Mouse (Mus musculus): ENCODE measurements around the gene Trcg1. TPM values are rescaled to one million over a fixed set of nuclear protein-coding genes. Genes with fewer than 3 reads are reported as not detected.

Trcg1 gene
- total and polyA plus RNA-seq, 3 experiments: not detected

GRCm38 (mm10) chr9:57294905-57295304 lies 58.5 kb downstream of the Trcg1 start:
- H3K4me3 ChIP-seq (ENCODE audit: control insufficient read depth in 1 of 2, insufficient read depth in 1 of 2, low read depth in 2 of 2, low read length in 2 of 2): no peak overlapping the region
- H3K27ac ChIP-seq (ENCODE audit: control insufficient read depth, low read depth, low read length): no peak overlapping the region
- TF ChIP-seq MYC (IDR thresholded peaks at IDR 0.05; ENCODE audit: low read depth, low read length) (no peak), USF1 (IDR thresholded peaks at IDR 0.05; ENCODE audit: low read depth, low read length) (no peak), CHD2 (IDR thresholded peaks at IDR 0.05; ENCODE audit: low read length) (no peak), CHD1 (IDR thresholded peaks at IDR 0.05; ENCODE audit: low read depth, low read length) (no peak), RAD21 (IDR thresholded peaks at IDR 0.05; ENCODE audit: low read depth, low read length) (no peak), MAFK (IDR thresholded peaks at IDR 0.05; ENCODE audit: borderline replicate concordance, low read depth, low read length) (no peak), CTCF (IDR thresholded peaks at IDR 0.05 in 2 of 3, conservative IDR thresholded peaks at IDR 0.05 in 1 of 3; ENCODE audit: control insufficient read depth in 1 of 3, insufficient read depth in 1 of 3, low read depth in 2 of 3, low read length in 3 of 3, poor library complexity in 1 of 3, severe bottlenecking in 1 of 3) (no peak), TAL1 (IDR thresholded peaks at IDR 0.05; ENCODE audit: low read length) (no peak), RCOR1 (IDR thresholded peaks at IDR 0.05; ENCODE audit: low read depth, low read length) (no peak), MAZ (IDR thresholded peaks at IDR 0.05; ENCODE audit: low read depth, low read length) (no peak), MEF2A (IDR thresholded peaks at IDR 0.05; ENCODE audit: extremely low read depth, insufficient replicate concordance, low read depth, low read length, poor library complexity, severe bottlenecking) (no peak), ELF1 (IDR thresholded peaks at IDR 0.05; ENCODE audit: low read depth, low read length) (no peak), MAX (IDR thresholded peaks at IDR 0.05; ENCODE audit: low read length) (no peak)
- no peaks in the 10 kb centered on the region; the same call in 1 of the 2 replicates for H3K9me3 ChIP-seq (replicated peaks; ENCODE audit: insufficient read depth, low read length)
- H3K9ac ChIP-seq (ENCODE audit: control insufficient read depth, low read depth, low read length, poor library complexity, severe bottlenecking): no peak overlapping the region
- H3K79me2 ChIP-seq (ENCODE audit: control insufficient read depth, insufficient read depth, low read length, poor library complexity): no peaks in the 10 kb centered on the region
- peaks cover 0 to 22% of the 10 kb centered on the region in 2 experiments; a peak in 3 of 4 replicates for H3K4me1 ChIP-seq (ENCODE audit: control insufficient read depth in 1 of 2, insufficient read depth in 2 of 2, low read length in 2 of 2)
- H3K36me3 ChIP-seq (ENCODE audit: control insufficient read depth in 1 of 2, insufficient read depth in 2 of 2, low read length in 2 of 2): peaks cover 0 to 13% of the 10 kb centered on the region in 2 experiments; a peak in 2 of 4 replicates
- no peak for DNase-seq (ENCODE audit: low read depth, low spot score)
- H3K27me3 ChIP-seq (ENCODE audit: control insufficient read depth in 1 of 2, insufficient read depth in 2 of 2, low read length in 2 of 2): no peaks in the 10 kb centered on the region

- no peak for DNase-seq (ENCODE audit: low read depth, low spot score)
- Histone ChIP-seq H3K4me1 (ENCODE audit: control insufficient read depth in 1 of 2, insufficient read depth in 2 of 2, low read length in 2 of 2) (peaks cover 6 to 30% of the 10 kb centered on the region in 2 experiments), H3K27me3 (ENCODE audit: control insufficient read depth in 1 of 2, insufficient read depth in 2 of 2, low read length in 2 of 2) (no peaks in the 10 kb centered on the region), H3K9ac (ENCODE audit: control insufficient read depth, low read depth, low read length, poor library complexity, severe bottlenecking) (no peak overlapping the region), H3K36me3 (ENCODE audit: control insufficient read depth in 1 of 2, insufficient read depth in 2 of 2, low read length in 2 of 2) (peaks cover 0 to 21% of the 10 kb centered on the region in 2 experiments; a peak in 2 of 4 replicates), H3K9me3 (replicated peaks; ENCODE audit: insufficient read depth, low read length) (no peaks in the 10 kb centered on the region; the same call in 1 of the 2 replicates), H3K27ac (ENCODE audit: control insufficient read depth, low read depth, low read length) (no peak overlapping the region), H3K4me3 (ENCODE audit: control insufficient read depth in 1 of 2, insufficient read depth in 1 of 2, low read depth in 2 of 2, low read length in 2 of 2) (no peak overlapping the region), H3K79me2 (ENCODE audit: control insufficient read depth, insufficient read depth, low read length, poor library complexity) (no peaks in the 10 kb centered on the region)
- no peak for TF ChIP-seq POLR2A (IDR thresholded peaks at IDR 0.05; ENCODE audit: control insufficient read depth in 1 of 2, insufficient read depth in 1 of 2, low read depth in 1 of 2, low read length in 2 of 2, poor library complexity in 1 of 2)
- no peak for TF ChIP-seq POLR2AphosphoS5 (IDR thresholded peaks at IDR 0.05; ENCODE audit: borderline replicate concordance, low read depth, low read length)
- no peak for TF ChIP-seq GATA1 (IDR thresholded peaks at IDR 0.05; ENCODE audit: low read depth, low read length)
- TF ChIP-seq JUND (IDR thresholded peaks at IDR 0.05; ENCODE audit: low read depth, low read length): no peak
- no peak for TF ChIP-seq MXI1 (IDR thresholded peaks at IDR 0.05; ENCODE audit: low read depth, low read length)
- no peak for TF ChIP-seq TCF12 (IDR thresholded peaks at IDR 0.05; ENCODE audit: low read depth, low read length)
- no peak for TF ChIP-seq SIN3A (IDR thresholded peaks at IDR 0.05; ENCODE audit: low read length)
- no peak for TF ChIP-seq TAL1 (IDR thresholded peaks at IDR 0.05; ENCODE audit: low read length)
- TF ChIP-seq ZC3H11A (IDR thresholded peaks at IDR 0.05; ENCODE audit: low read depth, low read length): no peak
- no peak for TF ChIP-seq CHD2 (IDR thresholded peaks at IDR 0.05; ENCODE audit: low read length)
- TF ChIP-seq CTCF (IDR thresholded peaks at IDR 0.05 in 2 of 3, conservative IDR thresholded peaks at IDR 0.05 in 1 of 3; ENCODE audit: control insufficient read depth in 1 of 3, insufficient read depth in 1 of 3, low read depth in 2 of 3, low read length in 3 of 3, poor library complexity in 1 of 3, severe bottlenecking in 1 of 3): no peak
- no peak for TF ChIP-seq USF2 (IDR thresholded peaks at IDR 0.05; ENCODE audit: borderline replicate concordance in 1 of 2, insufficient read depth in 1 of 2, low read depth in 1 of 2, low read length in 2 of 2)
- no peak for TF ChIP-seq POLR2AphosphoS2 (IDR thresholded peaks at IDR 0.05; ENCODE audit: low read length)
- no peak for TF ChIP-seq ZMIZ1 (IDR thresholded peaks at IDR 0.05; ENCODE audit: low read depth, low read length)
- no peak for TF ChIP-seq BHLHE40 (IDR thresholded peaks at IDR 0.05; ENCODE audit: borderline replicate concordance, low read depth, low read length)
- TF ChIP-seq TBP (IDR thresholded peaks at IDR 0.05; ENCODE audit: low read depth, low read length): no peak
- no peak for TF ChIP-seq ZKSCAN1 (IDR thresholded peaks at IDR 0.05; ENCODE audit: low read depth, low read length)
- TF ChIP-seq E2F4 (IDR thresholded peaks at IDR 0.05; ENCODE audit: borderline replicate concordance, low read depth, low read length): no peak
Observed at GRCm38 (mm10) chr9:57295666-57296065, 59.3 kb downstream of the Trcg1 start.

Data from MEL (cell line).